Mouse (Mus musculus): ENCODE data around the gene Slc25a22. TPM values are rescaled to one million over a fixed set of nuclear protein-coding genes. Genes with fewer than 3 reads are reported as not detected.

Slc25a22 gene
- polyA plus RNA-seq, 1 experiment from 2014 or later, result 54.8 TPM

DNA sequence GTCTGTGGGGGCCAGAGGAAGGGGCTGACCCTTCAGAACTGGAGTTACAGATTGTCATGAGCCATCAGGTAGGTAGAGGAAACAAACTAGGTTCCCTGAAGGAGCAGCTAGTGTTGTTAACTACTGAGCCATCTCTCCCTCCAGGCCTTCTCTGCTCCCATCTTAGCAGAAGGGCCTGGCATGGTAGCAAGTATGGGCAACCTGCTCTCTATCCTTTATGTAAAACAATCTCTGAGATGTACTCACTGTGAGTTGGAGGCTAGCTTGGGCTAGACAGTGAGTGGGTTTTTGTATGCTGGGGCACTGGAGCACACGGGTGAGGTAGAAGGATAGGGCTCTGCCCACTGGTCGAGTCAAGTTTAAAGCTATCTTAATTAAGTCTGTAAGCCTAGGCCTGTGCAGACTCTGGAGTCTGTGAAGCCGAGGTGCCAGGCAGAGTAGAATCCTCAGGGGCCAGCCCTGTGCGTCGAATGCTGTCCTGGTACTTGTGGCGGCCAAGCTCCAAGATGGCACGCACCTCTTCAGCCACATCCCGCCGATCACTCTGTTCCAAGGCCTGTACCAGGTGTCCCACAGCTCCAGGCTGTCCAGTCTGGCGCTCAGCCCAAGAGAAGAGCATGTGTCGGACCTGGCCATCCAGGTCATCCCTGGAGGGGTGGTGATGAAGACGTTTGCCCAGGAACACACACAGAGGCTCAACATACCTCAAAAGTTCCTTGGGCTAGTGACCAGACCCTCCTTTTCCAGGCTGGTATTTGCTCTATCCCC lies 693 bp upstream of the Slc25a22 start:
- no peak overlapping the region for H3K4me3 ChIP-seq
- no peak overlapping the region for H3K27ac ChIP-seq
- H3K27me3 ChIP-seq, result no peaks in the 10 kb centered on the region
- no peak overlapping the region for H3K4me2 ChIP-seq (replicated peaks)
- no peak for ATAC-seq (ENCODE audit: low FRiP score)
- no peaks in the 10 kb centered on the region for H3K9me3 ChIP-seq (replicated peaks)
- no peak overlapping the region for H3K9ac ChIP-seq
- peaks cover 53% of the 10 kb centered on the region for H3K4me1 ChIP-seq
- peaks cover 22% of the 10 kb centered on the region for H3K36me3 ChIP-seq
- WGBS, result 93% methylated on average over 12 of the region's 12 CpGs

DNA sequence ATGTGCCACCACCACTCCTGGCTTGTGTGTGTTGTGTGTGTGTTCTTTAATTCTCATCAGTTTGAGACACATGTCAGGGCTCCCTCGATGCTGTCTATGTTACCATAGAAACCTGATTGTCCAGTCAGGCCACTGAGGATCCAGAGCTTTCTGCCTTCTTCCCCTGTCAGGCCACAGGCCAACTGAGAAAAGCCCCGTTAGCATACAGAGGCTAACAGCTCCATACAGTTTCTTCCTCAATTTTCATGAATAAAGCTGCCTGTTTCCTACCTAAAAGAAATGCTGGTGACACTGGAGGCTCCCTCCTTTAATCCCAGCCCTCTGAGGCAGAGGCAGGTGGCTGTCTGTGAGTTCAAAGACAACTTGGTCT lies 1.2 kb downstream of the Slc25a22 start:
- Histone ChIP-seq H3K4me2 (replicated peaks) (peak overlapping the region; percentile 76), H3K9me3 (replicated peaks) (no peaks in the 10 kb centered on the region), H3K4me1 (peaks cover 46% of the 10 kb centered on the region), H3K9ac (peak overlapping the region; percentile 78), H3K27me3 (no peaks in the 10 kb centered on the region), H3K27ac (peak overlapping the region; percentile 73; the same call in 1 of the 2 replicates), H3K4me3 (peak overlapping the region; percentile 54), H3K36me3 (peaks cover 41% of the 10 kb centered on the region)
- no peak for ATAC-seq (ENCODE audit: low FRiP score)
- WGBS, result 42% methylated on average over 2 of the region's 2 CpGs

DNA sequence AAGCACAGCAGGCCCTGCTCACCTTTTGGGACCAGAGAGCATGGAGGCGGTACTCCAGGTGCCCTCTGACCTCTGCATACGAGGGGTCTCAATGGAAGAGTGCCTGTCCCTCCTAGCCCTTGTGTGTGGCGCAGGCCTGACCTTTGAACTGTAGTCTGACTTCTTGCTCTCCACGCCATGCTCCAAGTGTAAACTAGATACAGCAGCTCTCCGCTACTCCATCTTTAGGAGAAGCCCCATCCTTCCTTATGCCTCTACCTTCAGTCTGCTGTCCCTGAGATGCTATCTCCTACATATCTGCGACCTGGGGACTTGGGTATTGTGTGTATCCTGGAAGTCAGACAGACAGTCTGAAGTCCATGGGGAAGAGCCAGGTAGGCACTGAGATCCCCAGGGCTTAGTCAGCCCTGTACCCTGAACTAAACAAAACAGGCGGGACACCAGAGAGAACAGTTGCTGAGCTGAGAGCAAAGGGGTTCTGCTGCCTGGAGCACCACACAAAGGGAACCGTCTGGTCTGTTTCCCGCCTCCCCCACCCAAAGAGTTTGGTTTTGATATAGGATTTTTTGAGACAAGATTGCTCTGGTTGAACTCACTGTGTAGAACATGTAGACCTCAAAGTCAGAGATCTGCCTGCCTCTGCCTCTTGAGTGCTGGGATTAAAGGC lies 1.7 kb downstream of the Slc25a22 start:
- 69% methylated on average over 9 of the region's 9 CpGs for WGBS
- peak overlapping the region; percentile 14 for H3K9ac ChIP-seq
- H3K4me1 ChIP-seq, result peaks cover 49% of the 10 kb centered on the region

DNA sequence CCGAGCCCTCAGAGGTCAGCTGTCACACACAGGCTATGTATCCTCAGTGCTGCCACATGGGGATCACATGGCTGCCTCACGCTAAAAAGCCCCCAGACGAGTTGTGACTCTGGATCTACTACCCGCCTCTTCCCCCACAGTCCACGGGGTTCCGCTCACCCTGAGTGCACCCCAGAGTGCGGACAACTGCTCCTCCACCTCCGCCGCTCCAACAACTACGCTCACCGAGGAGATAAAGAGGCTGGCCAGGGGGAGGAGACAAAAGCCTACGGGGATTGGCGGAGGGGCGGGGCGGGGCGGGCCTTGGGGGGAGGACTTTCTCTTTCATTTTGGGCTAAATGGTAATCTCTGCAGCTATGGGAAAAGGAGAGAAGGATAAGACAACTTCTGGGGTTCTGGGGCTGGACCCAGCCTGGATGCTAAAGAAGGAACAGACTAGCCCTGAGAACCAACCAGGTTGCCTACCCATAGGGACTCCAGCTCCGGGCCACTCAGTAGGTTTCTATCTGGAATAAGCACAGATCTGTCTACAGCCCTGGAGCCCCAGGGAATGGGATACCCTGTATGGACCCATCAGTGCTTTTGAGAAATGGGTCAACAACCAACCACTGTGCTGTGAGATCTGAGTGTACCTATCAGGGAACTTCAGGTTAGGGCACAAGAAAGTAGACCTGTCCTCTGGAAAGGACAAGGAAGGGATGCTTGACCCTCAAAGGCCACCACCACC lies 2.4 kb downstream of the Slc25a22 start:
- peak overlapping the region; percentile 80 for H3K9ac ChIP-seq
- peak; percentile 17 for ATAC-seq (ENCODE audit: low FRiP score)
- H3K9me3 ChIP-seq (replicated peaks), result no peaks in the 10 kb centered on the region
- 7% methylated on average over 17 of the region's 17 CpGs for WGBS
- H3K27me3 ChIP-seq, result no peaks in the 10 kb centered on the region
- H3K4me2 ChIP-seq (replicated peaks), result peak overlapping the region; percentile 76
- peaks cover 50% of the 10 kb centered on the region for H3K36me3 ChIP-seq
- peak overlapping the region; percentile 83 for H3K27ac ChIP-seq
- peaks cover 49% of the 10 kb centered on the region for H3K4me1 ChIP-seq
- H3K4me3 ChIP-seq, result peak overlapping the region; percentile 53

More for the DNA sequence above, 1.7 kb downstream of the Slc25a22 start:
- Histone ChIP-seq H3K9me3 (replicated peaks) (no peaks in the 10 kb centered on the region), H3K4me2 (replicated peaks) (peak overlapping the region; percentile 76), H3K36me3 (peaks cover 44% of the 10 kb centered on the region), H3K4me3 (no peak overlapping the region), H3K27ac (no peak overlapping the region), H3K27me3 (no peaks in the 10 kb centered on the region)
- no peak for ATAC-seq (ENCODE audit: low FRiP score)

DNA sequence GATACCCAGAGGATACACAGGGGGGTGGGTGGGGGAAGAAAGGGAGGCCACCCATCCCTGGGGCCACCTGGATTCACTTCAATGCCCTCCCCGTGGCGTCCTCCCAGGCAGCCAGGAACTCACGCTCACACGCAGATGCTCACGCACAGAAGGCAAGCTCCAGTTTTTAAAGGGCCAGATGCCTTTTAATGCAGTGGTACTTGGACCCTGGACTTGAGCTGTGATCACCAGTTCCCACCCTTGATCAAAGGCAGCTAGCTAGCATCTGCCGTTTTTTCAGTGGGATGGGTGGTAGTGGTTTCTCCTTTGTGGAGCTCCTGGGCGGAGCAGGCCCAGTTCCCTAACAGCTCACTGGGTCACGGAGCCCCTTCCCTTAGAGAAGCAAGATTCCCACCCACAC lies 3.2 kb downstream of the Slc25a22 start:
- no peaks in the 10 kb centered on the region for H3K27me3 ChIP-seq
- 13% methylated on average over 8 of the region's 8 CpGs for WGBS
- H3K4me1 ChIP-seq, result peaks cover 54% of the 10 kb centered on the region
- H3K36me3 ChIP-seq, result peaks cover 44% of the 10 kb centered on the region
- peak overlapping the region; percentile 80 for H3K9ac ChIP-seq
- peak overlapping the region; percentile 83 for H3K27ac ChIP-seq
- no peaks in the 10 kb centered on the region for H3K9me3 ChIP-seq (replicated peaks)
- H3K4me3 ChIP-seq, result peak overlapping the region; percentile 53
- ATAC-seq (ENCODE audit: low FRiP score), result no peak
- H3K4me2 ChIP-seq (replicated peaks), result peak overlapping the region; percentile 76

DNA sequence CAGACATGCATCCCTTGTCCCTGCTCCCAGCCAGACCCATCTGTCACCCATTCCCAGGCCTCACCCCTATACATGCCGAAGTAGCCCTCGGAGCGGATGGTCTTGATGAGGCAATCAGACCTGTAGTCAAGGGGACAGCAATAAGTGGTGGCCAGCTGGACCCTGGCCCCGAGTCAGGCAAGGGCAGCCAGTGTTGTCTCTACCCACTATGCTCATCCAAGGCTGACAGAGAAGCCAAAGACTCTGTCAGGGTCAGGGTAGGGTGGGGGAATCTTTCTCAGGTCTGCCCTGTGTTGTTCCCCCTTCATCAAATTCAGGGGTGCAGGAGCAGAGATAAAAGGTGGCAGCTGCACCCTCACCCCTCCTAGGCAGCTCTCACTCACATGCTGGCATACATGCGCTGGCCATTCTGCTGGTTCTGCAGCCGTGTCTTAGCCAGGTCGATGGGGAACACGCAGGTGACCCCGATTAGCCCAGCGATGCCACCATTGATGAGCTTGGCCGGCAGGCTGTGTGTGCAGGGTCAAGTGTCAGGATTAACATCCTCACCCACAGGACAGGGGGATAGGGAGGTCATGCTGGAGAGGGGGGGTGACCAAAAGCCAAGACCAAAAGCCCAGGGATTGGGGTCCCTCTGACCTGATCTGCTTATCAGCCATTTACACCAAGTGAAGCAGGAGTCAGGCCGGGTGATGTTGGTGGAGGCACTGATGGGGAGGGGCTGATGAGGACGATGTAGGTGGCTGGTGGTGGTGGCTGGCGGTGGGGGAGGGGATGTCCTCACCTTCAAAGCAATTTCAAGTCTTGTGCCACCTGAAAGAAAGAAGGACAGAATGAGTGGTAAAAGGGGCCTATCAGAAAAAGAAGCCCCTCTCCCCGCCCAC lies 3.9 kb downstream of the Slc25a22 start:
- H3K36me3 ChIP-seq, result peaks cover 39% of the 10 kb centered on the region
- H3K4me1 ChIP-seq, result peaks cover 61% of the 10 kb centered on the region
- ATAC-seq (ENCODE audit: low FRiP score), result no peak
- H3K27me3 ChIP-seq, result no peaks in the 10 kb centered on the region
- peak overlapping the region; percentile 83 for H3K27ac ChIP-seq
- H3K4me2 ChIP-seq (replicated peaks), result peak overlapping the region; percentile 76
- peak overlapping the region; percentile 80 for H3K9ac ChIP-seq
- no peaks in the 10 kb centered on the region for H3K9me3 ChIP-seq (replicated peaks)
- 77% methylated on average over 15 of the region's 15 CpGs for WGBS
- H3K4me3 ChIP-seq, result peak overlapping the region; percentile 53

DNA sequence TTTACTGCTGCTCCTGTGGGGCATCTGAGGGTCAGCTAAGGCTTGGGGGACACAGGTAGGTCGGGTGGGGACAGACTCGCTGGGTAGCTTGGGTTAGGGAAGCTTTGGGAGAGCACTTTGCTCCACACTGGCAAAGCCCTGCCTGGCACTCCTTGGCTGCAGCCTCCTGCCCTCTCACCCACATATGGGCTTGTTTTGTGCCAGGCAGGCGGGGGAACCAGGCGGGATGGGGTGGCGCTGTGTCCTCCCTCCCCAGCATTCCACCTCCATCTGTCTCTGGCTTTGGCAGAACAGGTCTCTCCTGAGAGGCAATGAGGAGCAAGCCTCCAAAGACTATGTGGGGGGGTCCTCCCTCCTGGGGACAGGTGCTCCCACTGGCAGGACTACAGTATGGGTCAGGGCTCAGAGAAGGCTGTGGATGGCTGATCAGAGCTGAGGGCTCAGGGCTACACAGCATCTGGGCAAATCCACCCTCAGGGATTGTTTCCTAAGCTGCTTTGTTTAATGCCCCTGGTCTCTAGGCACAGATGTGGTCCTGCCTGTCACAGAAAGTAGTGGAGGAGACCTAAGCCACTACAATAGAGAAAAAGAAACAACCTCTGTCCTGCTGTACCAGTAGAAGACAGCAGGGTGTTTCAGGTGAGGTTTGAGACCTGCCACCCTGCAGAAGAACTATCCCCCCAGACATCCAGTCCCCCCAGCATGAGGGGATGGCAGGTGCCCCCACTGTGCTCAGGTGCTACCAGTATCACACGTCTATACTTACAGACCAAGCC lies 4.8 kb downstream of the Slc25a22 start:
- Histone ChIP-seq H3K4me2 (replicated peaks) (peak overlapping the region; percentile 76; the same call in 1 of the 2 replicates), H3K9me3 (replicated peaks) (no peaks in the 10 kb centered on the region), H3K36me3 (peaks cover 34% of the 10 kb centered on the region), H3K4me3 (no peak overlapping the region), H3K27me3 (no peaks in the 10 kb centered on the region), H3K4me1 (peaks cover 67% of the 10 kb centered on the region), H3K27ac (no peak overlapping the region), H3K9ac (peak overlapping the region; percentile 80; the same call in 1 of the 2 replicates)
- 86% methylated on average over 6 of the region's 6 CpGs for WGBS
- no peak for ATAC-seq (ENCODE audit: low FRiP score)

DNA sequence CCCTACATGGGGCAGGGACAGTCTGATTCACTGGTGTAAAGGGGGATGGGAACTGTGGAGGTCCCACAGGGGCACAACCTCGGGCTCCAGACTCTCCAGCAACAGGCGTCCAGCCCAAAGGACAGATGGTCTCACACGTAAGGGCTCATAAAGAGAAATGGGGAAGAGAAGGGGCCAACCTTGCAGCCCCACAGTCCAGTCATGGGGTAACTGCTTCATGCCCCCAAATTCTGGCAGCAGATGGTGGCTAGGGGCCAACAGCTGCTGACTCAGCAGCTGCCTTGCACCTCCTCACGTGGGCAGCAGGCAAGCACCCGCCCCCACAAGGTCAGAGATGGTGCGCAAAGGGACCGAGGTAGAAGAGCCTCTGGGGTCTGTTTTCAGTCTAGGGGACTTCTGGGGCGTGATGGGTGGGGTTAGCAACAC lies 5.5 kb downstream of the Slc25a22 start:
- H3K36me3 ChIP-seq, result peaks cover 37% of the 10 kb centered on the region
- H3K27me3 ChIP-seq, result no peaks in the 10 kb centered on the region; the same call in 1 of the 2 replicates
- no peaks in the 10 kb centered on the region for H3K9me3 ChIP-seq (replicated peaks)
- no peak overlapping the region for H3K9ac ChIP-seq
- H3K4me2 ChIP-seq (replicated peaks), result no peak overlapping the region
- no peak overlapping the region for H3K27ac ChIP-seq
- WGBS, result 82% methylated on average over 8 of the region's 8 CpGs
- no peak for ATAC-seq (ENCODE audit: low FRiP score)
- H3K4me3 ChIP-seq, result no peak overlapping the region; the same call in 1 of the 2 replicates
- peaks cover 64% of the 10 kb centered on the region for H3K4me1 ChIP-seq

DNA sequence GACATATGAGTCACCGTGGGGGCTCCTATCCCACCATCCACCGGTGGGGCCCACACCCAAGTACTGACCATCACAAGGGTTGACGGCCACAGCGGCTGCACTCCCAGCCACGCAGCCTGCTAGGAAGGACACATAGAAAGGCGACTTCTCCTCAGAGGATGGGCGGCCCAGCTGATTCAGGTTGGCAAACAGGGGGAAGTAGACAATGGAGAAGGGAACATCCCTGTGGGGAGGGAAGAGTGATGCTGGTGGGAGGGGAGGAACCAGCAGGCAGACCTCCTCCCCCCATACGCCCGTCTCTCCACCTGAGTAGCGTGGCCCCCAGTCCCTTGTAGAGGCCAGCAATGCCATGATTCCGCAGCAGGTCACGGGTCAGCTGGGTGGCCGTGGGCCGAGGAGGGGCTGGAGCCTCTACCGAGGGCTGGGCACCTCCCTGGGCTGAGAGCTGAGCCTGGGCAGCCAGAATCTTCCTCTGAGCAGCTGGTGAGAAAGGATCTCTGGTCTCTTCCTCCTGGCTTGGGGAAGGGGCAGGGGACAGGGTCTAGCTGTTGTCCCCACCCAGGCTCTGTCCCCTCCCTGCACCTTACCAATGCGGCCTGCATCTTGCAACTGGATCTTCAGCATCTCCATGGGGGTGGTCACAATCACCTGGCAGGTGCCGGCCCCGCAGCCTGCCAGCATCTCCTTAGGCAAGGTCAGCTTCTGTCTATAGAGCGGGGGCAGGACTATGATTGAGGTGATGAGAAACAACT lies 6.1 kb downstream of the Slc25a22 start:
- no peak overlapping the region for H3K4me3 ChIP-seq
- H3K9me3 ChIP-seq (replicated peaks), result no peaks in the 10 kb centered on the region
- no peak overlapping the region for H3K4me2 ChIP-seq (replicated peaks)
- no peaks in the 10 kb centered on the region; the same call in 1 of the 2 replicates for H3K27me3 ChIP-seq
- H3K4me1 ChIP-seq, result peaks cover 58% of the 10 kb centered on the region
- no peak for ATAC-seq (ENCODE audit: low FRiP score)
- WGBS, result 94% methylated on average over 19 of the region's 19 CpGs
- peak overlapping the region; percentile 14; the same call in 1 of the 2 replicates for H3K9ac ChIP-seq
- H3K27ac ChIP-seq, result no peak overlapping the region
- peaks cover 41% of the 10 kb centered on the region for H3K36me3 ChIP-seq

DNA sequence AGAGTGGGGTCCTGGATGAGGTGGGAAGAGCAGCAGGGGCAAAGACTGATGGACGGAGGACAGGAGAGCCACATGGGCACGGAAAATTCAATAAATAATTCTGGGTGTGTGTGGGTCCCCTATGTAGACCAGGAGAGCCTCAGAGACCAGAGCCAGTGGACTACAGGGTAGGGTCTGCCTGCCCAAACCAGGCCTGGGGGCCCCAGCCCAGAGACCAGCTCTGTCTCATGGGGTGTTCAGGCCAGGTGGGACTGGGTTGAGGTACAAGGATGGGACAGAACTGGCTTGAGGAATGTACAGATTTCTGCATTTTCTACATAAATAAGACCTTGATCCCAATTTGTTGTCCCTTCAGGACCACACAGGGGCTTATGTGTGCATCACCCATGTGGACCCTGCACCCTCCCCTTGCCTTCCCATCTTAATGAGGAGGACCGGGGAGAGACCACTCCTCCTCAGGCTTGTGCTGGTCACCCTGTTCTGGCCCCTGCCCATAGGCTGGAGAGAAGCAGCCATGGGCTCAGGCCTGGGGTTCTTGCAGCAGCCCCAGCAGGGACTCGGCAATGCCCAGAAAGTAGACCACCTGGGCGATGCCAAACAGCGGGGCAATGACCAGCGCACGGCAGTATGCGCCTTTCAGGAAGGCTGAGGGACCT lies 7.0 kb downstream of the Slc25a22 start:
- WGBS, result 92% methylated on average over 9 of the region's 9 CpGs
- Histone ChIP-seq H3K4me2 (replicated peaks) (no peak overlapping the region), H3K36me3 (peaks cover 45% of the 10 kb centered on the region)

More for the DNA sequence above, 7.0 kb downstream of the Slc25a22 start:
- Histone ChIP-seq H3K9ac (no peak overlapping the region), H3K9me3 (replicated peaks) (no peaks in the 10 kb centered on the region), H3K27ac (no peak overlapping the region), H3K4me3 (no peak overlapping the region), H3K4me1 (peaks cover 49% of the 10 kb centered on the region), H3K27me3 (no peaks in the 10 kb centered on the region; the same call in 1 of the 2 replicates)
- ATAC-seq (ENCODE audit: low FRiP score), result no peak
